Mouse (Mus musculus): Measurements from ENCODE around the gene Slc1a5. TPM values are rescaled to one million over a fixed set of nuclear protein-coding genes. Genes with fewer than 3 reads are reported as not detected.

The Slc1a5 gene
- polyA plus RNA-seq, 1 experiment from 2014 or later = 34.1 TPM

DNA sequence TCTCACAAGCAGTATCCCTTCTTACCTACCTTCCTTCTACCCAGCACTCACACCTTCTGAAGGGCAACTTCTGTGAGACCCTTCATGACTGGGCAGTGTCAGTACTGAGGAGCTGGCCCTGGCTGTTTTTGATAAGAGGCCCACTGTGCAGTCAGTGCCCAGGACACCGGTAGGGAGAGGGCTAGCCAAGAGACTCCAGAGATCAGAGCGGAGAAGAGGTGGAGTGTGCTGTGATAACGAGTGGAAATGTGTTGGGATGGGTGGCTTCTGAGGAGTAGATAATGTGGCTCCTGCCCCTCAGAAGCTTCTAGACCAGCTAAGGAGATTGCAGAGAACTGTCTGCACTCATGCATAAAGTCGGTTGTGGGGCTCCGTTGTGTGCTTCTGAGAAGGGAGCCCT lies 38.7 kb downstream of the Slc1a5 start:
- H3K36me3 ChIP-seq (ENCODE audit: control insufficient read depth, insufficient read depth, low read length) = no peaks in the 10 kb centered on the region; the same call in 1 of the 2 replicates
- WGBS = 86% methylated on average over 5 of the region's 5 CpGs
- no peaks in the 10 kb centered on the region for H3K9me3 ChIP-seq (ENCODE audit: control insufficient read depth, low read length)
- ATAC-seq (replicated peaks; ENCODE audit: low FRiP score) (no peak), DNase-seq (ENCODE audit: low spot score) (no peak)
- no peak overlapping the region for H3K4me2 ChIP-seq (ENCODE audit: low read depth, low read length, severe bottlenecking)
- H3K9ac ChIP-seq (ENCODE audit: low read length) = no peak overlapping the region
- H3K4me1 ChIP-seq (replicated peaks; ENCODE audit: control insufficient read depth, insufficient read depth, low read length) = peaks cover 18% of the 10 kb centered on the region
- H3K27ac ChIP-seq (ENCODE audit: low read depth, low read length) = no peak overlapping the region
- H3K27me3 ChIP-seq (ENCODE audit: control insufficient read depth, insufficient read depth, low read length) = no peaks in the 10 kb centered on the region
- H3K4me3 ChIP-seq (ENCODE audit: low read depth, low read length) = no peak overlapping the region

GRCm38 (mm10) chr7:16820271-16820763 lies 39.2 kb downstream of the Slc1a5 start:
- Histone ChIP-seq H3K4me2 (ENCODE audit: low read depth, low read length, severe bottlenecking) (no peak overlapping the region), H3K4me3 (ENCODE audit: low read depth, low read length) (no peak overlapping the region), H3K27ac (ENCODE audit: low read depth, low read length) (no peak overlapping the region), H3K9me3 (ENCODE audit: control insufficient read depth, low read length) (no peaks in the 10 kb centered on the region), H3K4me1 (replicated peaks; ENCODE audit: control insufficient read depth, insufficient read depth, low read length) (peaks cover 17% of the 10 kb centered on the region), H3K9ac (ENCODE audit: low read length) (no peak overlapping the region), H3K36me3 (ENCODE audit: control insufficient read depth, insufficient read depth, low read length) (no peaks in the 10 kb centered on the region; the same call in 1 of the 2 replicates), H3K27me3 (ENCODE audit: control insufficient read depth, insufficient read depth, low read length) (no peaks in the 10 kb centered on the region)
- DNase-seq (ENCODE audit: low spot score) (no peak), ATAC-seq (replicated peaks; ENCODE audit: low FRiP score) (no peak)
- 79% methylated on average over 5 of the region's 5 CpGs for WGBS

DNA sequence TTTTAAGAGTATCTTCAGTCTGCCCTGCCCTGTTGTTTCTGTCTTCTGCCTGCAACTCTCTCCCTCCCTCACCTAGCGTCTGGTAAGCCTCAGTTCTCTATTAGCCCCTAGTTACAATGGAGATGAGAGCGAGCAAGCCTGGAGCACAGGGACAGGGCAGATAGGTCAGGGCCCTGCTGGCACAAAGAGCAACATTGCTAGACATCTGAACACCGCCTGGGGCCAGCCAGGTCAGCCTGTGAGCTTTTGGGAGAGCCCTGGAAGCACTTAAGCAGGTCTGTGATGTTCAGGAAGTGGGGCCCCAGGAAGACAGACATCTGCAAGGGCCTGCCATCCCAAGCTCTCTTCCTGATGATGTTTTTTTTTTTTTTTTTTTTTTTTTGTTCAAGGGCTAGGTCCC lies 40.0 kb downstream of the Slc1a5 start:
- no peak for DNase-seq (ENCODE audit: low spot score)
- H3K4me1 ChIP-seq (replicated peaks; ENCODE audit: control insufficient read depth, insufficient read depth, low read length) = peaks cover 11% of the 10 kb centered on the region
- no peak overlapping the region for H3K9ac ChIP-seq (ENCODE audit: low read length)
- no peaks in the 10 kb centered on the region for H3K9me3 ChIP-seq (ENCODE audit: control insufficient read depth, low read length)
- WGBS = 38% methylated on average over 3 of the region's 3 CpGs
- no peak for ATAC-seq (replicated peaks; ENCODE audit: low FRiP score)
- H3K4me3 ChIP-seq (ENCODE audit: low read depth, low read length) = no peak overlapping the region
- H3K27ac ChIP-seq (ENCODE audit: low read depth, low read length) = no peak overlapping the region
- no peak overlapping the region for H3K4me2 ChIP-seq (ENCODE audit: low read depth, low read length, severe bottlenecking)
- H3K27me3 ChIP-seq (ENCODE audit: control insufficient read depth, insufficient read depth, low read length) = no peaks in the 10 kb centered on the region
- H3K36me3 ChIP-seq (ENCODE audit: control insufficient read depth, insufficient read depth, low read length) = no peaks in the 10 kb centered on the region; the same call in none of the 2 replicates

GRCm38 (mm10) chr7:16821669-16822101 lies 40.5 kb downstream of the Slc1a5 start:
- Histone ChIP-seq H3K9ac (ENCODE audit: low read length) (no peak overlapping the region), H3K27me3 (ENCODE audit: control insufficient read depth, insufficient read depth, low read length) (no peaks in the 10 kb centered on the region), H3K4me1 (replicated peaks; ENCODE audit: control insufficient read depth, insufficient read depth, low read length) (peaks cover 11% of the 10 kb centered on the region), H3K9me3 (ENCODE audit: control insufficient read depth, low read length) (no peaks in the 10 kb centered on the region), H3K4me3 (ENCODE audit: low read depth, low read length) (no peak overlapping the region), H3K27ac (ENCODE audit: low read depth, low read length) (no peak overlapping the region), H3K4me2 (ENCODE audit: low read depth, low read length, severe bottlenecking) (no peak overlapping the region), H3K36me3 (ENCODE audit: control insufficient read depth, insufficient read depth, low read length) (no peaks in the 10 kb centered on the region; the same call in none of the 2 replicates)
- ATAC-seq (replicated peaks; ENCODE audit: low FRiP score) (no peak), DNase-seq (ENCODE audit: low spot score) (no peak)
- 83% methylated on average over 4 of the region's 4 CpGs for WGBS

DNA sequence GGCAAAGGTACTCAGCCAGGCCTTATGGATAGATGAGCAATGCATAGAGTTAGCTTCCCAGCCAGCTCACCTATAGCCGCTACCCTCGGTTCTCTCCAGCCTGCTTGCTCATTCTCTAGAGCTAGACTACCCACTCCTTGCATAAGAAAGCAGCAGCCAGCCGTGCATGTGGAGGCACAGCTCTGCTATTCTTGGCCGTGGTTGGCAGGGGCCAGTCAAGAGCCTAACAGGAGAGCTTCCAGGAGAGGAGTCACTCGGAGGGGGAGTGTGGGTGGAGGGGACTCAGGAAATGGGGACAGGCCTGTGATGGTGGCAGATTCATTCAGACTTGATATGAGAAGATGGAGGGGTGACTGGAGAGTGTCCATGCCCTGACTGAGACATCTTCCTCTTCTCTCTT lies 42.6 kb downstream of the Slc1a5 start:
- Histone ChIP-seq H3K9ac (ENCODE audit: low read length) (no peak overlapping the region), H3K27ac (ENCODE audit: low read depth, low read length) (no peak overlapping the region), H3K4me2 (ENCODE audit: low read depth, low read length, severe bottlenecking) (no peak overlapping the region), H3K4me1 (replicated peaks; ENCODE audit: control insufficient read depth, insufficient read depth, low read length) (peaks cover 3% of the 10 kb centered on the region; the same call in 1 of the 2 replicates), H3K9me3 (ENCODE audit: control insufficient read depth, low read length) (no peaks in the 10 kb centered on the region), H3K36me3 (ENCODE audit: control insufficient read depth, insufficient read depth, low read length) (peaks cover 1% of the 10 kb centered on the region), H3K4me3 (ENCODE audit: low read depth, low read length) (no peak overlapping the region), H3K27me3 (ENCODE audit: control insufficient read depth, insufficient read depth, low read length) (no peaks in the 10 kb centered on the region)
- DNase-seq (ENCODE audit: low spot score) = no peak
- 86% methylated on average over 5 of the region's 5 CpGs for WGBS
- no peak for ATAC-seq (replicated peaks; ENCODE audit: low FRiP score)

DNA sequence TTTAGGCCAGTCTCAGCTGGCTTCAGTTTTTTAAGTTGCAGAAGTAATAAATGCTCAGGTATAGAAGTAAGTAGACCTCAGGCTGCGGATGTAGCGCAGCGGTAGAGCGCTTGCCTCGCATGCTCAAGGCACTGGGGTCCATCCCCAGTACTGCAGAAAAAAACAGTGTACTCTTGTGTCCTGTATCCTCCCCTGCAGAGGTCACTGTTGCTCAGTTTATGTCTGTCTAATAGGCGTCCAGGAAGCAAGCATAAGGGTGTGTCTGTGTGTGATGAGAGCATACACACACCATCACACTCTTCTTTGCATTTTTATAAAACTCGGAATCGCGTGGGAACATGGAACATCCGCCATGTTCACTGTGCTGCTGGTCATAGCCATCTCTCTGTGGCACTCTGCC lies 44.6 kb downstream of the Slc1a5 start:
- Histone ChIP-seq H3K27ac (ENCODE audit: low read depth, low read length) (no peak overlapping the region), H3K4me1 (replicated peaks; ENCODE audit: control insufficient read depth, insufficient read depth, low read length) (peaks cover 3% of the 10 kb centered on the region; the same call in 1 of the 2 replicates), H3K4me3 (ENCODE audit: low read depth, low read length) (no peak overlapping the region), H3K9ac (ENCODE audit: low read length) (no peak overlapping the region), H3K36me3 (ENCODE audit: control insufficient read depth, insufficient read depth, low read length) (peaks cover 10% of the 10 kb centered on the region), H3K9me3 (ENCODE audit: control insufficient read depth, low read length) (no peaks in the 10 kb centered on the region), H3K4me2 (ENCODE audit: low read depth, low read length, severe bottlenecking) (no peak overlapping the region), H3K27me3 (ENCODE audit: control insufficient read depth, insufficient read depth, low read length) (no peaks in the 10 kb centered on the region)
- ATAC-seq (replicated peaks; ENCODE audit: low FRiP score) (no peak), DNase-seq (ENCODE audit: low spot score) (no peak)
- WGBS = 85% methylated on average over 10 of the region's 10 CpGs

DNA sequence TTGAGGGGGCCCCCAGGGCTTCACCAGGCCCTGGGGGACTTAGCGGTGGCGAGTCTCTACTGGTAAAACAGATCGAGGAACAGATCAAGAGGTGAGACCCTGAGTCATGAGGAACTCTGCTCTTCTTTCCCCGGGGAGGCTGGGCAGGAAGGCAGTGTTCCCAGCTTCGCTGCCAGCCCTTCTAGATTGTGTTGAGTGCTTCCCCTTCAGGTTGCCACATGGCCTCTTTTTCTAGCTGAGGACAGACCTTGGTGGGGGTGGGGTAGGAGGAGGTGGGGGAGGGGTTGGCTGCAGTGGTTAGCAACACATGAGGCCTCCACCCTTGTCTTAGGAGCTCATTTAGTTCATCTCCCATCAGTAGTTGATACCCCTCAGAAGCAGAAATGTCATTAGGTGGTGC lies 45.4 kb downstream of the Slc1a5 start:
- Histone ChIP-seq H3K4me2 (ENCODE audit: low read depth, low read length, severe bottlenecking) (no peak overlapping the region), H3K9ac (ENCODE audit: low read length) (no peak overlapping the region), H3K27me3 (ENCODE audit: control insufficient read depth, insufficient read depth, low read length) (no peaks in the 10 kb centered on the region), H3K9me3 (ENCODE audit: control insufficient read depth, low read length) (no peaks in the 10 kb centered on the region), H3K36me3 (ENCODE audit: control insufficient read depth, insufficient read depth, low read length) (peaks cover 12% of the 10 kb centered on the region), H3K27ac (ENCODE audit: low read depth, low read length) (no peak overlapping the region), H3K4me3 (ENCODE audit: low read depth, low read length) (no peak overlapping the region), H3K4me1 (replicated peaks; ENCODE audit: control insufficient read depth, insufficient read depth, low read length) (peaks cover 2% of the 10 kb centered on the region; the same call in 1 of the 2 replicates)
- no peak for ATAC-seq (replicated peaks; ENCODE audit: low FRiP score)
- WGBS = 87% methylated on average over 5 of the region's 5 CpGs
- no peak for DNase-seq (ENCODE audit: low spot score)

DNA sequence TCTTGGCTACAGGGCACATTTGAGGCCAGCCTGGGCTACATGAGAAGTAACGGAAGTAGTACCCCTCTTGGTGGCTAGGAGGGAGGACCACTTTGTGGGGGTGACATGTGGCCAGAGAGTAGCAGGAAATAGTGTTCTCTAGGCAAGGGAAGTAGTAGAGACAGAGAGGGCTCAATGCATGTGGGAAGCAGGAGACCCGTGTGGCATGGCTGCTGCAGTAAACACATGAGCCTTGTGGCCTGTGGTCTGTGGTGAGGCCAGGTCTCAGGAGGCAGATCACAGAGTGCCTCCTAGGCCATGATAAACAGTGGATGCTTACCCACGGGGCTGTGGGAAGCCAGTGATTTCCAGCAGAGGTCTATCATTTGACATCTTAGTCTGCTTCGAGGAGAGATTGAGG lies 46.1 kb downstream of the Slc1a5 start:
- Histone ChIP-seq H3K27ac (ENCODE audit: low read depth, low read length) (no peak overlapping the region), H3K4me1 (replicated peaks; ENCODE audit: control insufficient read depth, insufficient read depth, low read length) (no peaks in the 10 kb centered on the region), H3K27me3 (ENCODE audit: control insufficient read depth, insufficient read depth, low read length) (no peaks in the 10 kb centered on the region), H3K9me3 (ENCODE audit: control insufficient read depth, low read length) (no peaks in the 10 kb centered on the region), H3K9ac (ENCODE audit: low read length) (no peak overlapping the region), H3K36me3 (ENCODE audit: control insufficient read depth, insufficient read depth, low read length) (peaks cover 13% of the 10 kb centered on the region), H3K4me2 (ENCODE audit: low read depth, low read length, severe bottlenecking) (no peak overlapping the region), H3K4me3 (ENCODE audit: low read depth, low read length) (no peak overlapping the region)
- WGBS = 84% methylated on average over 4 of the region's 4 CpGs
- ATAC-seq (replicated peaks; ENCODE audit: low FRiP score) (no peak), DNase-seq (ENCODE audit: low spot score) (no peak)

GRCm38 (mm10) chr7:16830449-16830848 lies 49.3 kb downstream of the Slc1a5 start:
- 93% methylated on average over 9 of the region's 9 CpGs for WGBS
- no peaks in the 10 kb centered on the region for H3K4me1 ChIP-seq (replicated peaks; ENCODE audit: control insufficient read depth, insufficient read depth, low read length)
- H3K9me3 ChIP-seq (ENCODE audit: control insufficient read depth, low read length) = no peaks in the 10 kb centered on the region
- H3K36me3 ChIP-seq (ENCODE audit: control insufficient read depth, insufficient read depth, low read length) = peaks cover 24% of the 10 kb centered on the region
- no peaks in the 10 kb centered on the region for H3K27me3 ChIP-seq (ENCODE audit: control insufficient read depth, insufficient read depth, low read length)
- no peak overlapping the region for H3K4me2 ChIP-seq (ENCODE audit: low read depth, low read length, severe bottlenecking)
- no peak overlapping the region for H3K27ac ChIP-seq (ENCODE audit: low read depth, low read length)
- ATAC-seq (replicated peaks; ENCODE audit: low FRiP score) (no peak), DNase-seq (ENCODE audit: low spot score) (no peak)
- no peak overlapping the region for H3K9ac ChIP-seq (ENCODE audit: low read length)
- H3K4me3 ChIP-seq (ENCODE audit: low read depth, low read length) = no peak overlapping the region
